Mouse (Mus musculus) testis, postnatal 10 days (tissue): ENCODE measurements at regions not wholly inside any gene's neighbourhood (a gene's known extent, or its start where the extent isn't known, plus 50 kb on each side); places are given as distances from the start of the nearest gene placed in this dataset.

Experiments used
- DNase-seq: peaks from one replicate; pipeline ENCODE4 v3.0.0; 2021; ENCODE audit warnings: low spot score

DNA sequence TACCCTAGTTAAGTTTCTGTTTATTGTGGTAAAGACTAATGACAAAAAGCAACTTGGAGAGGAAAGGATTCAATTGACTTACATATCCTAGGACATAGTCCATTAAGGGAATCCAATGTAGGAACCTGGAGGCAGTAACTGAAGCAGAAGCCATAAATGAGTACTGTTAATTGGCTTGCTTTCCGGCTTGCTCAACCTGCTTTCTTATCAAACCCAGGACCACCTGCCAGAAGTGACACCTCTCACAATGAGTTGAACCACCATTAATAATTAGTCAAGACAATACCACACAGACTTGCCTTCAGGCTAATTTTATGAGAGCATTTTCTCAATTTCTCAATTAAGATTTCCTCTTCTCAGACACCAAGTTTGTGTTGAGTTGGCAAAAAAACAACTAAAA, 148.8 kb downstream of the Ccser2 start:
- no peak for DNase-seq

DNA sequence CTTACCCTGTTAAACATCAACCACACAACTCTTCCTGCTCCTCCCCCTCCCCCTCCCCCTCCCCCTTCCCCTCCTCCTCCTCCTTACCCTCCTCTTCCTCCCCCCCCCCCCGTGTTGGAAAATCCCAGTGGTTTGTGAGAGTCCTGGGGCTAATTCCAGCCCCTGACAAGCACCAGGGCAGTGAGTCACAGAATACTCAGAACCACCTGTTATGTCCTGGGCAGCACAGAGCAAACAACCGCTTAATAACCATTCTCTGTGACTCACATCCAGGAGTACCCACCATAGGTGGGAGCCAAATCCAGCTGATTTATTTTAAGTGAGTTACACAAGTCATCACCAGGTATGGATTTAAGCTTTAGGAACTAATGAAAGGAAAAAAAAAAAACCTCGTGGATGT, 166.2 kb downstream of the Ccser2 start:
- DNase-seq = no peak

GRCm38 (mm10) chr14:36799820-36800219, 168.8 kb downstream of the Ccser2 start:
- no peak for DNase-seq

DNA sequence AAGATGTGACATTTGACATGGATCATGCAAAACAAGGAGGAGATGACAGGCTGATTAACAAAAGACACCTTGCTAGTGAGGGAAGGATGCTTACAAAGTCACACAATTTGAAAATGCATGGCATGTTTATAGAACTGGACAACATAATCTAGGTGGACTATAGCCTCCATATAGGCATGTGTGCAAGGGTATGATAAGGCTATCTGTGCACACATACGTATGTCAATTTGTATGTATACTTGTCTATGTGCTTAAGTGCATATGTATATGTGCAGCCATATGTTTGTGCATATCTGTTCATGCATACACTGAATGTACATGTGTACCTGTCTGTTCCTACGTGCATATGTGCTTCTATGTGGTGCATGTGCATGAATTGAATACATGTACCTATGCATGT, 186.7 kb downstream of the Ccser2 start:
- no peak for DNase-seq

GRCm38 (mm10) chr14:36778956-36779355, 189.6 kb downstream of the Ccser2 start:
- DNase-seq = no peak

DNA sequence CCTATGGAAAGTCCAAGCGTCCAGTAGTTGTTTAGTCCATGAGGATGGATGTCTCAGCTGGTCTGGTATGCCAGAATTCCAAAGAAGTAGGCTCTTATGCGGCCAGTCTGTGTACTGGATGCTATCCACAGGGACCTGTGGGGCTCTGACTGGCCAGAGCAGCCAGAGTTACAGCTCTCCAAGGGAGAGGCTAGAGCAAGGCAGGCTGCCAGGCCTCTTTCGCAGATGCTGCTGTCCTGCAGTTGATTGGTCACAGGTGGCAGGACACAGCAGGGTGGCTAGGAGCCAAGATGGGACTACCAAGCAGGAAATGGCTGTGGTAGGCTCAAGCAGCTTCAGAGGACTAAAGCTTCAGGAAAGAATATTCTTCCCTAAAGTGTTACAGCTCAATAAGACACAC, 194.2 kb downstream of the Ccser2 start:
- peak; percentile 40 for DNase-seq

GRCm38 (mm10) chr14:36764377-36764776, 204.2 kb downstream of the Ccser2 start:
- no peak for DNase-seq

DNA sequence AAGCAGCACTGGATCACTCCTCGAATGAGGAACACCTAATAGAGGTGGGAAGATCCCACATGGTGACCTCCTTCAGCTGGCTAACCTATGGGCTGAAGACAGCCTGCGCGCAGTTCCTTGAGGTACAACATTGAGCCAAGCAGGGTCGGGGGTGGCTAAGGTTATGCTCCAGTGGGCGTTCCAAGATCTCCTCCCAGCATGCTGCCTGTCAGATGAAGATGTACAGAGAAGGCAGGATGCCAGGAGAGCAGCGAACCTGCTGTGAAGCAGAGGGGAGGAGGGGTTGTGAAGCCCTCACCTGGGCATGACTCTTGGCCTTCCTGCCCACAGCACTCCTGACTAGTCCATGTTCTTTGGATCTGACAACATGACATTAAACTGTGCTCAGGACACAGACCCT, 212.5 kb downstream of the Ccser2 start:
- DNase-seq = no peak

DNA sequence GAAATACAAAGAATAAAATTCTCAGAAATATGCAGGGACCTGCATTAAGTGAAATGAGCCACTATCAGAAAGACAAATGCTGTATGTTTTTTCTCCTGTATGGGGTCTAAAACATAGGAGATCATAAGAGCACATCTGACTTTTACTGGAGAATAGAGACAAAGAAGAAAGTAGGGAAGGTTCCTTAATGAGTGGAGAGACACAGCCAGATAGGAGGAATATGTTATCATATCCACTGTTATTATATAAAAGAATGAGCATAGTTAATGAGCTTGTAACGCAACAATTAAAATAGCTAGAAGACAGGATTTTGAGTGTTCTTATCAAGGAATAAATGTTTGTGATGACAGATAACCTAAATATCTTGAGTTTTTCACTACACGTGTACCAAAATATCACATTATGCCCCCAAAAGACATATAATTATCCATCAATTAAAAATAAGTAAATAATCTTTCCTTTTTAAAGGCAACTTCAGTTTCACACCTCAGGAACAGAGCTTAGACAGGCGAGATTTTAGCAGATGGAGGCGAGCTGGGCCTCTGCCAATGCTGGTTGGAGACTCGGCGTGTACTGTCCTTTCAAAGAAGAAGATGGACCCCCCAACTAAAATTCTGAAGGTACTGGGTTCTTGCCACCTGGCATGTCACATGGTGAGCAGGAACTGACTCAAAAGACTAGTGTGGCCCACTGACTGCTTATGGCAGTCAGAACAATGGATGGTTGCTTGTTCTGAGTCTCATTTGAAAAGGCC, 220.3 kb downstream of the Ccser2 start:
- DNase-seq = no peak

DNA sequence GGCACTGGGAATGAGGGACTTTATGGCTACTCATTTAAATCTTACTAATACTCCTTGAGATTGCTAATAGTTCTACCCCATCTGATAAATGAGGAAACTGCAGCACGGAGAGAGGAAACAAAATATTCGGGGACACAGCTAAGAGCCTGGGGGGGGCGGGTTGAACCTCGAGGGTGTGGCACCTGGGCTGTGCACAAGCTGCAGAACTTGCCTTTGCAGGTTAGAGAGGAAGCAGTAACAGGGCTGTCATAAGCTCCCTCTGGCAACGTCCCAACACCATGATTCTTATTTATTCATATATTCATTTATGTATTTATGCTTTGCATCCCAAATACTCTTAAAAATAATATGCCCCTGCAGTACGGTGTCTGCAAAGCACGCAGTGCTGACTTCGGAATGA, 237.5 kb downstream of the Ccser2 start:
- no peak for DNase-seq

DNA sequence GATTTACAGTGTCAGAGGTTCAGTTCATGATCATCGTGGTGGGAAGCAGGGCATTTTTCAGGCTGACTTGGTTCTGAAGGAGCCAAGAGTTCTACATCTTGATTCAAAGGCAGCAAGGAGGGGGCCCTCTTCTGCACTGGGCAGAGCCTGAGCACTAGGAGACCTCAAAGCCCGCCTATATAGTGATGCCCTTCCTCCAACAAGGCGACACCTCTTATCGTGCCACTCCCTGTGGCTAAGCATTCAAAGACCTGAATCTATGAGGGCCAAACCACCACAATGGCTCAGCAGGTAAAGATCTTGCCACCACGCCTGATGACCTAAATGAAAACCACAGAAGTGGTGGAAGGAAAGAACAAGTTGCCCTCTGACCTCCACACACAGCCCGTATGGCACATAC, 242.5 kb downstream of the Ccser2 start:
- DNase-seq = no peak

- no peak for DNase-seq
Measured at GRCm38 (mm10) chr14:36715684-36716083, 252.9 kb downstream of the Ccser2 start.

DNA sequence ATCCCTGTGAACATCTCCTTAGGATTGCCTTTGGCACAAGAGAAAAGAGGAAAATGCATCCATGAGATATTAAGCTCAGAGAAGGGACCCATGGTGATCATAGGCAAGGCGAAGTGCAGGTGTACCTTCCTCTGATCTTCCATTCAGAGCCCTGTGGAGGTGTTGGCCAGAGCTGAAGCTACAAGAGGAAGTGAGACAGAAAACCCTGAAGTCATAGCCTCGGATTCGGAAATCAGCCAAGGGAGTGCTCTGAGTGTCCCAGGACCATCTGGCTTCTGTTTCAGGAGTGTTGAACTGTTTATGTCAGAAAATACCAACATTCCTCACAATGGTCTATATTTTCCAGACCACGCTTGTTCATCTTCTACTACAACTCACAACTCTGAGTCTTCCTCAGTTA, 271.6 kb downstream of the Ccser2 start:
- DNase-seq = no peak

GRCm38 (mm10) chr14:36691958-36692357, 276.6 kb downstream of the Ccser2 start:
- DNase-seq = no peak

DNA sequence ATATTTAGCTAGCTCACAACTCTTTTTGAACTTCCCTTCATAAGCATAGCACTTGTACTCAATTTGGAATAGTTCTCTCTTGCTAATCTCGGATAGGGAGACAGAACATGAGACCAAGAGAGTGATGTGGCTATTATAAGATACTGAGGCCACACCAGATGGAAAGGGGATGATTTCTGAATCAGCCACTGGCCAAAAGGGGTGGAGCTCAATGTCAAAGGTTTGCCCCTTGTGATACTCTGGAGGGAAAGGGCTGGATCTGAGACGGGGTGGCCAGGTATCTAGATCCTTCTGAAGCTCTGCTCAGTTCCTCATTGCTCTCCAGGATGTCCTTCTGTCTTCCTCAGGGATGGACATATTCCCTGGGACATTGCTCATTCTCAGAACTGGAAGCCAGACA, 277.6 kb downstream of the Ccser2 start:
- DNase-seq = no peak

GRCm38 (mm10) chr14:36658678-36659263, 309.8 kb downstream of the Ccser2 start:
- no peak for DNase-seq

DNA sequence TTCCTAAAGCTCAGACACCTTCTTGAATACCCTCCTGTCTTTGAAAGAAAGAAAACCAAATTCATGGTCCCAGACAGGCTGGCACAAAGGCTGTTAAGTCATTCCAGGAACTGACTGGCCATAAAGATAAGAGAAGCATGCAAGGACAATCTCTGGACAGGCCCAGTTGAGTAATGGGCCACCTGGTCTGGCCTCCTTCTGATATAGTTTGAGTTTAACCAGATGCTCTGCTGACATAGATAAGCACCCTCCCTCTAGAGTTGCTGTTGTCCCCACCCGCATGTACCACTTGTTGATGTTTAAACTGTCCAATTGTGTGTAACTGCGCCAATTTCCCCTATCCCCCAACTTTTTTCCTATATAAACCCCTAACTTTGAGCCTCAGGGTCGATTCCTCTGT, 310.4 kb downstream of the Ccser2 start:
- no peak for DNase-seq

DNA sequence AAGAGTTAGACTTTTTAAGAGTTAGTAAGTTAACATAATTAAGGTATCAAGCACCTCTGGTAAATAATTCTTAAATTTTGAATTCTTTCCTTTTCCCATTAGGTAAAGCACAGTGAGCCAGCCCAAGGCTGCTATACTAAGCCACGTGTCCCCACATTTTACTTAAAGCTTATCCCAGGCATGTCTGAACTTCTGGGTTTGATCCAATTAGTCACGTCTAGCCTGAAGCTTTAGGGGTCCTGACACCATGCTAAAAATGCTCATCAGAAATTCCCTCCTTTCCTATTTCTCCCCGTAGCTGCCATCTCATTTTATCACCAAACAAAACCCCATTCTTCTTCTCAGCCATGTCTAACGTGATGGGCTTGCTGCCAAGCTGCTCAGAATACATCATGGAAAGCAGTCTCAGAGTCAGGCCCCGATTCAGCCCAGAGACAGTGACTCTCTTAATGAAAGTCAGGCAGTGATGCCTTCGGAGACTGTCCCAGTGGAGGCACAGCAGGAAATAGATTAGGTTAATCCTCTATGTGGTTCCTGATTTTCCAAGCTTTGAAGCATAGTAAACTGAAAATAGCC, 315.5 kb downstream of the Ccser2 start:
- DNase-seq = no peak

DNA sequence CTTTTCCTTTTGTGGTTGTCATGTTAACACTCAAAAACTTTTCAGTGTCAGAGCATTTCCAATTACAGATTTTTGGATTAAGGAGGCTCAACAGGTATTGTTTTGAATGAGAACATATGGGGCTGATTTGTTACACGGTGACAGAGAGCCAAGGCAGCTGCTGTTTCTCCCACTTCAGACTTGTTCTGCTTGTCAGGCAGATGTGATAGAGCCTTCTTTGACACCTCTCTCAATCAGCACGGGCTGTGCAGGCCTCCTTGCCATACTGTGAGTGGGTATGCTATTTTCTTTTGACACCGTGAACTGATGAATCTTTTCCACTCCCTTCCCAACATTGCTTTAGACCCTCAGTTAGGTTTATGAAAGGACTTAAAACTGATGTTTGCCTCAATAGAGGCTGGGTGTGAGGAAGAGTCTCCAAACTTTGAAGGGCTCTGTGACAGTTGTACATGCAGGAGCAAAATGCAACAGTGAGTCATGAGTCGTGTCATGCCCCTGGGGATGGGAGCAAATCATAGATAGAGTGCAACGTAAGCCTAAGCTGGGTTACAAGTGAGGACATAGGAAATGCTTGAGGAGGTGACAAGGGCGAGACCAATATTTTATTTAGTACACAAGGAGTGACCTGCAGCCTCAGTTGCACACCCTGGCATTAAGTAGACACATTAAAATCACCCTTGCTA, 317.4 kb downstream of the Ccser2 start:
- no peak for DNase-seq

- DNase-seq = no peak
Measured at GRCm38 (mm10) chr14:36646649-36647048, 321.9 kb downstream of the Ccser2 start.

- DNase-seq = no peak
Measured at GRCm38 (mm10) chr14:36646237-36646636, 322.3 kb downstream of the Ccser2 start.

DNA sequence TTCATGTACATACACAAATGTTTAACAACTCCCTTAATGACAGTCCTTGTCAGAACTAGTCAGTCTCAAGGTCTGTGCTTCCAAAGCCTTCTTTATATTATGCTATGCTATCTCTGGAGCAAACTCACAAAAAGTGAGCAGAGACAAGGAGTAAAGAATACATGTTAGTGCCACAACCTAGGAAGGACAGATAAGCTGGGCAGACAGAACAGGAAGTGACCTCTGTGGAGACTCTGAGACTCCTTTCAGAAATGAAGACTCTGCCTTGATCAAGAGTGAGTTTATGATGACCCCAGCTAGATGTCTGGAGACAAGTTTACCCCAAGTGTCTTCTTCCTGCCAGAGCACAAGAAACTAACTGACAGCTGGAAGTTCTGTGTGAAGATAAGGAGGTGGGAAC, 343.8 kb downstream of the Ccser2 start:
- no peak for DNase-seq

DNA sequence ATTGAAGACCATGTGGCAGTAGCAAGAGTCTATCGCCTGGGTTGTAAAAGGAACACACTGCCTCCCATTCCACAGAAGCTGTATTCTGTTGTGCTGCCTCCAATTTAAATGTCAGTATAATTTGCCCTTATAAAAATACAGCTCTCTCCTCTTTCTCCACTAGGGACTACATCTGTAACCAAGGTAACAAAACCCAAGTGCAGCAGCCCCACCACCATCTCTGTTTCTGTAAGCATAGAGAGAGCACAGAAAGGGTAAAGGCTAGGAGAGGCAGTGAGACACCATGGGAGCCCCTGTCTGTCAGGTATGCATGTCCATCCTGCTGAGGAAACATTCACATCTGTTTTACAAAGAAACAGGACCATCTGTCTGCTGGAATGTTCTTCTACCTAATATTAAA, 344.4 kb downstream of the Ccser2 start:
- no peak for DNase-seq
